Mouse (Mus musculus) CH12.LX (cell line): ENCODE results near the gene Foxs1. TPM values are rescaled to one million over a fixed set of nuclear protein-coding genes. Genes with fewer than 3 reads are reported as not detected.

Experiments used
- DNase-seq: peaks from one replicate; pipeline ENCODE4 v3.0.0-alpha.2; 2013; ENCODE audit errors: extremely low read depth
- H3K27ac ChIP-seq: 2 replicates; pipeline ENCODE4 v1.5.1; 2012; ENCODE audit warnings: low read depth, mild to moderate bottlenecking, control low read depth, moderate library complexity; ENCODE audit not compliant: insufficient read depth
- H3K27me3 ChIP-seq: replicated peaks from 2 replicates; pipeline ENCODE3; 2012; ENCODE audit warnings: inconsistent platforms
- H3K36me3 ChIP-seq, 2 experiments: replicated peaks in 1 of 2; 2 replicates each; pipeline versions ENCODE3 to v1.6.1; 2012; ENCODE audit warnings: inconsistent platforms in 1 of 2, low read length in 1 of 2, mild to moderate bottlenecking in 1 of 2, mixed read lengths in 1 of 2, moderate library complexity in 1 of 2; ENCODE audit not compliant: control insufficient read depth in 1 of 2, insufficient read depth in 1 of 2
- H3K4me1 ChIP-seq, 2 experiments: 2 replicates each; pipeline ENCODE4 v1.6.1; 2012; ENCODE audit warnings: inconsistent platforms in 1 of 2, moderate library complexity in 1 of 2; ENCODE audit not compliant: insufficient read depth in 2 of 2, control insufficient read depth in 1 of 2
- H3K4me2 ChIP-seq: 2 replicates; pipeline ENCODE4 v1.6.1; 2012; ENCODE audit warnings: low read depth, mild to moderate bottlenecking, control low read depth; ENCODE audit not compliant: poor library complexity, insufficient read depth, severe bottlenecking
- H3K4me3 ChIP-seq, 3 experiments: fragments of 150-350 bp in 1 of 3; sonication (generic) in 1 of 3; replicated peaks in 1 of 3; 2 replicates each; pipeline versions ENCODE3 to v1.5.1; 2011 to 2012; ENCODE audit warnings: low read depth in 2 of 3, low read length in 2 of 3, mild to moderate bottlenecking in 2 of 3, moderate library complexity in 2 of 3, control low read depth in 1 of 3, improper control_type of control experiment in 1 of 3, inconsistent platforms in 1 of 3, mixed read lengths in 1 of 3; ENCODE audit not compliant: poor library complexity in 1 of 3
- H3K79me2 ChIP-seq: replicated peaks from 2 replicates; pipeline ENCODE4 v1.6.1; 2012; ENCODE audit warnings: mild to moderate bottlenecking, moderate library complexity; ENCODE audit not compliant: control insufficient read depth, poor library complexity, insufficient read depth, severe bottlenecking; ENCODE audit errors: extremely low read depth
- H3K9ac ChIP-seq: 2 replicates; pipeline ENCODE4 v1.6.1; 2012; ENCODE audit warnings: low read depth, mild to moderate bottlenecking, control low read depth, moderate library complexity; ENCODE audit not compliant: insufficient read depth
- H3K9me3 ChIP-seq: replicated peaks from 2 replicates; pipeline ENCODE3; 2012; ENCODE audit warnings: low read length, inconsistent platforms, mixed read lengths
- BHLHE40 ChIP-seq: IDR thresholded peaks from 2 replicates; pipeline ENCODE4 v1.6.1; 2011; ENCODE audit warnings: mild to moderate bottlenecking, low read depth, low read length, improper control_type of control experiment
- CHD2 ChIP-seq: IDR thresholded peaks from 2 replicates; pipeline ENCODE4 v1.6.1; 2011; ENCODE audit warnings: low read length, improper control_type of control experiment
- ELF1 ChIP-seq: IDR thresholded peaks from 2 replicates; pipeline ENCODE4 v1.6.1; 2014; ENCODE audit warnings: low read depth, mild to moderate bottlenecking, inconsistent platforms, low read length, improper control_type of control experiment
- EP300 ChIP-seq: IDR thresholded peaks from 2 replicates; pipeline ENCODE4 v1.6.1; 2011; ENCODE audit warnings: low read length, improper control_type of control experiment
- GABPA ChIP-seq: IDR thresholded peaks from 2 replicates; pipeline ENCODE4 v1.6.1; 2012; ENCODE audit warnings: low read depth, low read length, improper control_type of control experiment, inconsistent platforms; ENCODE audit not compliant: insufficient replicate concordance
- HCFC1 ChIP-seq: IDR thresholded peaks from 2 replicates; pipeline ENCODE4 v1.6.1; 2012; ENCODE audit warnings: low read depth, mild to moderate bottlenecking, inconsistent platforms, low read length, improper control_type of control experiment
- JUND ChIP-seq: conservative IDR thresholded peaks from 2 replicates; pipeline ENCODE4 v1.6.1; 2011; ENCODE audit warnings: low read depth, low read length, improper control_type of control experiment
- MEF2A ChIP-seq: IDR thresholded peaks from 2 replicates; pipeline ENCODE4 v1.6.1; 2014; ENCODE audit warnings: low read depth, mild to moderate bottlenecking, inconsistent platforms, low read length, improper control_type of control experiment, borderline replicate concordance
- RAD21 ChIP-seq: IDR thresholded peaks from 2 replicates; pipeline ENCODE4 v1.6.1; 2011; ENCODE audit warnings: low read depth, mild to moderate bottlenecking, low read length, improper control_type of control experiment, moderate library complexity
- RCOR1 ChIP-seq: conservative IDR thresholded peaks from 2 replicates; pipeline ENCODE4 v1.6.1; 2012; ENCODE audit warnings: low read depth, mild to moderate bottlenecking, inconsistent platforms, low read length, improper control_type of control experiment
- SMC3 ChIP-seq: IDR thresholded peaks from 2 replicates; pipeline ENCODE4 v1.6.1; 2011; ENCODE audit warnings: low read depth, low read length, improper control_type of control experiment
- UBTF ChIP-seq: IDR thresholded peaks from 2 replicates; pipeline ENCODE4 v1.6.1; 2012; ENCODE audit warnings: low read depth, mild to moderate bottlenecking, inconsistent platforms, low read length, improper control_type of control experiment, moderate library complexity
- USF1 ChIP-seq: IDR thresholded peaks from 2 replicates; pipeline ENCODE4 v1.6.1; 2014; ENCODE audit warnings: low read depth, mild to moderate bottlenecking, inconsistent platforms, low read length, improper control_type of control experiment
- USF2 ChIP-seq: conservative IDR thresholded peaks from 2 replicates; pipeline ENCODE4 v1.6.1; 2011; ENCODE audit warnings: low read depth, low read length, improper control_type of control experiment
- ZC3H11A ChIP-seq: IDR thresholded peaks from 2 replicates; pipeline ENCODE4 v1.6.1; 2012; ENCODE audit warnings: low read depth, mild to moderate bottlenecking, inconsistent platforms, low read length, improper control_type of control experiment
- dilution Hi-C: fragments of 300-500 bp; cut with MboI; formaldehyde crosslinking; loops from 2 replicates; pipeline ENCODE4 v1.14.3; 2020; ENCODE audit warnings: low sequenced_read_pairs; ENCODE audit not compliant: extremely low pct_unique_long_range_greater_than_20kb, extremely low pct_ligation_motif_present
- in situ Hi-C: fragments of 300-500 bp; cut with MboI; formaldehyde crosslinking; loops from 3 replicates; pipeline ENCODE4 v1.14.3; 2019; ENCODE audit warnings: low sequenced_read_pairs, low pct_ligation_motif_present, low pct_unique_long_range_greater_than_20kb, mixed read lengths
- polyA plus RNA-seq: library from polyadenylated mRNA; unstranded; fragments of >175 nt; gene quantifications from 2 replicates; pipeline ENCODE4 v1.2.1, GENCODE M21; 2012; ENCODE audit warnings: low read depth; ENCODE audit not compliant: insufficient read length
- total RNA-seq, 2 experiments: library from RNA; depleted of rRNA; stranded (reverse); fragments of 300-350 nt in 1 of 2; fragments of >200 nt in 1 of 2; gene quantifications; 2 replicates each; pipeline ENCODE4 v1.2.3; 2012 to 2014

Gene Foxs1
- total and polyA plus RNA-seq, 3 experiments: 6.1 to 9.5 (median 9.1) TPM

GRCm38 (mm10) chr2:152905036-152905829 is 27.8 kb downstream of the Foxs1 start:
- TF ChIP-seq HCFC1: no peak
- TF ChIP-seq MEF2A: peak; percentile 73
- H3K4me3 ChIP-seq: no peak overlapping the region
- no peak overlapping the region for H3K9ac ChIP-seq
- peaks cover 10% of the 10 kb centered on the region for H3K27me3 ChIP-seq
- in situ Hi-C loops: loop anchor here (25.0 kb wide), 1 partner anchor 682 kb away; no protein-coding TSS in a partner anchor
- H3K79me2 ChIP-seq: no peaks in the 10 kb centered on the region
- no peak overlapping the region for H3K4me2 ChIP-seq
- H3K27ac ChIP-seq: no peak overlapping the region
- peaks cover 7% of the 10 kb centered on the region for H3K9me3 ChIP-seq
- peaks cover 20 to 49% of the 10 kb centered on the region in 2 experiments for H3K4me1 ChIP-seq
- H3K36me3 ChIP-seq: peaks cover 0 to 9% of the 10 kb centered on the region in 2 experiments
- no peak for DNase-seq
- dilution Hi-C loops: no loop called here

- Histone ChIP-seq H3K36me3 (peaks cover 0 to 14% of the 10 kb centered on the region in 2 experiments), H3K9me3 (peaks cover 7% of the 10 kb centered on the region), H3K9ac (no peak overlapping the region), H3K27me3 (peaks cover 3% of the 10 kb centered on the region), H3K4me1 (peaks cover 20 to 49% of the 10 kb centered on the region in 2 experiments), H3K4me3 (no peak overlapping the region), H3K79me2 (no peaks in the 10 kb centered on the region), H3K4me2 (no peak overlapping the region), H3K27ac (no peak overlapping the region)
- DNase-seq: no peak
- dilution Hi-C loops (no loop called here), in situ Hi-C loops (loop anchor here (25.0 kb wide), 1 partner anchor 683 kb away; no protein-coding TSS in a partner anchor)
- TF ChIP-seq RAD21 (no peak), MEF2A (no peak), BHLHE40 (no peak), ELF1 (no peak), USF1 (no peak), USF2 (no peak), SMC3 (no peak), JUND (no peak), UBTF (no peak), CHD2 (no peak), EP300 (no peak), RCOR1 (no peak), GABPA (no peak), ZC3H11A (no peak)
- TF ChIP-seq, all 38 proteins: peak for 0
Observed at GRCm38 (mm10) chr2:152904127-152904643, 28.8 kb downstream of the Foxs1 start.
